Mouse (Mus musculus): ENCODE results near the gene Itpkc.
A peak's percentile ranks its signal among the peaks of the same experiment; 100 is the strongest.

Gene Itpkc

GRCm38 (mm10) chr7:27237527-27237926 is 9.1 kb upstream of the Itpkc start:
- DNase-seq (ENCODE audit: low spot score in 2 of 2): no peak

- DNase-seq (ENCODE audit: low spot score in 2 of 2): no peak
These were observed 7.3 kb upstream of the Itpkc start for GRCm38 (mm10) chr7:27235726-27236125.

- DNase-seq (ENCODE audit: low spot score in 2 of 2): no peak
These were observed 4.8 kb upstream of the Itpkc start for GRCm38 (mm10) chr7:27233300-27233699.

- DNase-seq (ENCODE audit: low spot score in 2 of 2): peak; percentile 88 to 95
These were observed 4.4 kb upstream of the Itpkc start, which contains the start of gene Coq8b for GRCm38 (mm10) chr7:27232781-27233281. Gene Coq8b, plus strand, starts transcription at chr7:27233023.

- no peak for DNase-seq (ENCODE audit: low spot score in 2 of 2)
These were observed 3.4 kb upstream of the Itpkc start for GRCm38 (mm10) chr7:27231693-27232331.

- DNase-seq (ENCODE audit: low spot score in 2 of 2): no peak
These were observed 2.3 kb upstream of the Itpkc start for GRCm38 (mm10) chr7:27230781-27231180.

GRCm38 (mm10) chr7:27228865-27229264 is 404 bp upstream of the Itpkc start:
- DNase-seq (ENCODE audit: low spot score in 2 of 2): no peak

- no peak for DNase-seq (ENCODE audit: low spot score in 2 of 2)
These were observed 785 bp downstream of the Itpkc start for GRCm38 (mm10) chr7:27227676-27228075.

GRCm38 (mm10) chr7:27227276-27227675 is 1.2 kb downstream of the Itpkc start:
- DNase-seq (ENCODE audit: low spot score in 2 of 2): no peak

- no peak for DNase-seq (ENCODE audit: low spot score in 2 of 2)
These were observed 3.4 kb downstream of the Itpkc start for GRCm38 (mm10) chr7:27224877-27225575.

- DNase-seq (ENCODE audit: low spot score in 2 of 2): no peak
These were observed 5.9 kb downstream of the Itpkc start for GRCm38 (mm10) chr7:27222538-27222937.

GRCm38 (mm10) chr7:27221939-27222338 is 6.5 kb downstream of the Itpkc start:
- DNase-seq (ENCODE audit: low spot score in 2 of 2): no peak

- DNase-seq (ENCODE audit: low spot score in 2 of 2): no peak
These were observed 8.5 kb downstream of the Itpkc start for GRCm38 (mm10) chr7:27219937-27220336.

- DNase-seq (ENCODE audit: low spot score in 2 of 2): no peak
These were observed 9.9 kb downstream of the Itpkc start for GRCm38 (mm10) chr7:27218586-27218985.

GRCm38 (mm10) chr7:27212626-27213025 is 15.8 kb downstream of the Itpkc start:
- DNase-seq (ENCODE audit: low spot score in 2 of 2): no peak

GRCm38 (mm10) chr7:27203730-27204449 is 24.6 kb downstream of the Itpkc start:
- DNase-seq (ENCODE audit: low spot score in 2 of 2): no peak

- no peak for DNase-seq (ENCODE audit: low spot score in 2 of 2)
These were observed 29.7 kb downstream of the Itpkc start for GRCm38 (mm10) chr7:27198779-27199178.

- no peak for DNase-seq (ENCODE audit: low spot score in 2 of 2)
These were observed 30.1 kb downstream of the Itpkc start for GRCm38 (mm10) chr7:27198355-27198754.

- DNase-seq (ENCODE audit: low spot score in 2 of 2): no peak
These were observed 30.8 kb downstream of the Itpkc start for GRCm38 (mm10) chr7:27197634-27198033.

GRCm38 (mm10) chr7:27197136-27197535 is 31.3 kb downstream of the Itpkc start:
- no peak for DNase-seq (ENCODE audit: low spot score in 2 of 2)

GRCm38 (mm10) chr7:27195681-27196611 is 32.5 kb downstream of the Itpkc start, which contains the start of the genes BC024978 and Snrpa:
Gene BC024978, plus strand, starts transcription at chr7:27195781.
Gene Snrpa, minus strand, starts transcription at chr7:27196271.
- DNase-seq (ENCODE audit: low spot score in 2 of 2): peak; percentile 95 to 96

Data from urinary bladder, postnatal 4 days (tissue).